Mouse (Mus musculus) frontal cortex, adult 2 months (tissue): ENCODE measurements around the gene Sv2b. TPM values are rescaled to one million over a fixed set of nuclear protein-coding genes. Genes with fewer than 3 reads are reported as not detected.
"Not testable (repeated sequence)": the region's sequence is repeated elsewhere in the genome, so short reads cannot be mapped to it uniquely, and the experiment has no call there.

Source experiments
- DNase-seq, 2 experiments: peaks; one replicate each; pipeline ENCODE4 v3.0.0; 2022; ENCODE audit warnings: low spot score in 1 of 2; ENCODE audit errors: extremely low spot score in 1 of 2
- polyA plus RNA-seq: library from polyadenylated mRNA; depleted of rRNA; stranded (reverse); fragments of >200 nt; gene quantifications from 2 replicates; pipeline ENCODE4 v1.2.3, GENCODE M21; 2012; rRNA removed

The Sv2b gene
- polyA plus RNA-seq = 110 and 139 TPM in 2 replicates

DNA sequence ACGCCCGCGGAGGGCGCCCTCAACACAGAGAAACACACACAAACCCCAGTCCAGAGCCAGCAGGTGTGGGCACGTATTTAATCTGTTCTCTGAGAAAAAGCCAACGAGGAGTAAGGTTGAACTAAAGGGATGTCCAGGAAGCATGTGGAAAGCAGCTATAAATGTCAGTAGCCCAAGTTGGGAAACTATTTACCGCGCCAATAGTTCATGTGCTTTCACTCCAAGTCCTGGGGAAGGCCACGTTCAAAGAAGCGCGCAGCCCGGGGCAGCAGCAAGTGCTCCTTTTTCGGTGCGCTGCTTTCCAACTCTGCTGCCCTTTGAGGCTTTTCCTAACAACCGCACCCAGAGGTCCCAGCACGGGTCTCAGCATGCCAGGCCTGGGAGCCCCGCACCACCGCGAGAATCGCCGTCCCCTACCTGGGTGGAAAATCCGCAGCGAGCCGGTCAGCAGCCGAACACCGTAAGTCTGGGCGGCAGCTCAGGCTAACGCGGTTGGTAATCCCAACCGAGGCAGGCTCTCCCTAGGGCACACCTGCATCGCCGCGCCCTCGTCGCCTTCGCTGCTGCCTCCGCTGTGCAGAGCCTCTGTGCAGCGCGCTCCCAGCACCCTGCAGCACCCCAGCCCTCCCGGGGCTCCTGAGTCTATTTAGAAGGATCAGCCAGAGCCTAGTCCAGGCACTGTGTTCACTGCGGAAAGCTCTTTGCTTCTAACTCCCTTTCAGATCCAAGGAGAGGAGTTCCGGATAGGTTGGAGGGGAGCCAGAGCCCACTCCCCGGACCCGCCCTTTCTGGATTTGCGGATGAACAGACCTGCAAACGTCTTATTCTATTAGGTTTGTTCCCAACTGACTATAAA lies at the start of gene Sv2b:
Gene Sv2b, minus strand, starts transcription at position 806 of the 856 bp plus-strand sequence.
- DNase-seq = peak in 1 of 2 experiments; percentile 58

GRCm38 (mm10) chr7:75358284-75358851 lies 49.3 kb upstream of the Sv2b start:
- no peak for DNase-seq

GRCm38 (mm10) chr7:75355521-75355920 lies 46.5 kb upstream of the Sv2b start:
- DNase-seq = no peak

DNA sequence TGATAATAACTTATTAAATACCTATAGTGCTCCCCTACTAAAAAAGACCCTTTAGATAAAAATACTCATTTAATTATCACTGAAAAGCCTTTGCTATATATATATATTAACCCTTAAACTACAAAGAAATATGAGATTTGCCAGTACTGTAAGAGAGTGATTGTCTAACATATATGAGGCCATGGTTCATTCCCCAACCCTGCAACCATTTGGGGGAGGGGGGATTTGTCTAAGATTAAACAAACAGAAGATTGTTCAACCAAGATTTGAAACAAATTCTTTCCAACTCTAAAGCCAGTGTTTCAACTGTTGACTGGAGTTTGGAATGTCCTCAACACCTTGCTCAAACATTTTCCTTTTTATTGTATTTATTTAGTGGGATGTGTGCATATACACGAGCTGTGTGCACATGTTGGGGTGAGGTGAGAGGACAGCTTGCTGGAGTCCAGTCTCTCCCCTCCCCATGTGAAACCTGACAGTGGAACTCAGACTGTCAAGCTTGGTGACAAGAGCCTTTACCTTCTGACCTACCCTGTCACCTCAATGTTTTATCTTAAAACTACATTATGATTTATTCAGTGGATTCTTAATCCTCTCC lies 43.8 kb upstream of the Sv2b start:
- DNase-seq = no peak

GRCm38 (mm10) chr7:75350172-75350571 lies 41.1 kb upstream of the Sv2b start:
- DNase-seq = no peak

- DNase-seq = peak; percentile 43 to 67
Observed at GRCm38 (mm10) chr7:75332311-75332710, 23.2 kb upstream of the Sv2b start.

DNA sequence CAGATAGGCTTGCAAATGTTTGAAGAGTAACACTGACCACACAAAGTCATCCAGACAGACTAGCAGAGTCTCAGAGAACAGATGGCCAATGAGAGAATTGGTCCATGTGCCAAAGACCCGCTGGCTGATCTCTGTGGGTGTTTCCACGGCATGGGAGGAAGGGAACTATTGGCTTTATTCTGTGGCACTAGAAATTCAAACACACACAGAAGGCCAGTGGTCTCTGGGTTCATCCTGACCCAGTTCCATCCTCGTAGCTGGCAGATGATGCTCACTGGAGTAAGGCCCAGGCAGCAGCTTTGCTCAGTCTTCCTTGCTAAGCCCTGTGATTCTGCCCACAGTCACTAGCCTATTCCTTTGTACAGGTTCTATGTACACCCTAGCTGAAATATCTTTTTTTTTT lies 20.7 kb upstream of the Sv2b start:
- no peak for DNase-seq

DNA sequence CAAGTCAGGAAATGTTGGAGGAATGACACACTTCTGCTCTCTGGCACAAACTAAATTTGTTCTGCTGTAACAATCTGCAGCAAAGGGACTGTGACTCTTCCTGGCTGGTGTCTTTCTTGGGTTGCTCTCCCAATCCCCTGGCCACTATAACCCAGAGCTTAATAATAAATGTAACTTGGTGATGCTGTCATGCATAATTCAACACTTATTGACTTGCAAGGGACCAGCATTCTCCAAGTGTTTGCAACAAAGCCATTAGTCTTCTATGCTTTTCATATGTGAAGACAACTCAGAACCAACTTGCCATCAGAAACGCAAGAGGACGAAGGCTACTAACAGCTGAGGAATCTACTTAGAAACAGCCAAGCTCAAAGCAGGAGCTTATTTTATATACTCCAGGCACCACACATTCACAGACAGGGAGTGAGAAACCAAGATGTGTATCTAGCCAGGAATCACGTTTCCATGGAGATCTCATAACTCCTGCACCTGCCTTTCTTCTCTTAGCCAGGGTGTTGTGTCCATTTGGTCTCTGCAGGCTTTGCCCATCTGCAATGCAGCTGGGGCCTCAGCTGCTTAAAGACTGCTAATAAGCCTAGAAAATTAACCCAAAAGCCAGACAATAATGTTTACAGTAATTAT lies 19.8 kb upstream of the Sv2b start:
- peak; percentile 43 to 48 for DNase-seq

GRCm38 (mm10) chr7:75325273-75325672 lies 16.2 kb upstream of the Sv2b start:
- no peak for DNase-seq

GRCm38 (mm10) chr7:75322742-75323141 lies 13.7 kb upstream of the Sv2b start:
- DNase-seq = not testable (repeated sequence)

DNA sequence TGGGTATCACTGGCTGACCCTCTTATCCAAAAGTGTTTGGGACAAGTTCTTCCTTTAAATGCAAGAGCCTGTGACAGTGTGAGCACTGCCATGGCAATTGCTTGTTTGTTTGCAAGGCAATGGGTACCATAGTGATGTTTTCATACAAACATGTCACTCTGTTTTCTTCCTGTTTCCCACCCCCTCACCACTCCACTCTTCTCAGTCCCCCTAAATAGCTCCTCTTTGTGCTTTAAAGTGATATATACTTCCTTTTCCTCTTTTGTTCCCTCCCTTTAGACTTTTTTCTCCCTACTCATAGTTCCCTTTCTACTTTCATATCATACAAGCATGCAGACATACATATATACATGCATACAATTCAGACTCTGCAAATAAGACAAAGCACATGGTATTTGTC lies 10.9 kb upstream of the Sv2b start:
- no peak for DNase-seq

DNA sequence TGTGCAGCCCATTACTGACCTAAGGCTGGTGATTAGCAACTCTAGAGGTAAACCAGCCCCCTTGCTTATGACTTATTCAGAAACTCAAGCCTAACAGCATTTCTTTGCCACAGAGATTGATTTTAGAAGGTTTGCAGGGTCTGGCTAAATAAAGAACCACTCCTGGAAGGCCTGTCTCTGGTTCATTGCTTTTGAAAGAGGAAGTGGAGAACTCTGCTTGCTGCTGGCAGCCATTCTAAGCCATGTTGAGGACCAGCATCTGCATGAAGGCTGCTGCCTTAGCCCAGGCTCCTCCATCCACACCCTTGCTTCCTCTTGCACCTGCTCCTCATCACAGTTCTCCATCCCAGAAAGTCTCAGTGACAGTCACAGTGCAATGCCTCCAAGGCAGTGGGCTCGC lies 9.3 kb upstream of the Sv2b start:
- no peak for DNase-seq

- no peak for DNase-seq
Observed at GRCm38 (mm10) chr7:75314873-75315272, 5.8 kb upstream of the Sv2b start.

GRCm38 (mm10) chr7:75309570-75309969 lies 508 bp upstream of the Sv2b start:
- no peak for DNase-seq

GRCm38 (mm10) chr7:75308140-75308456 lies 964 bp downstream of the Sv2b start:
- DNase-seq = peak in 1 of 2 experiments; percentile 45

GRCm38 (mm10) chr7:75307570-75308087 lies 1.4 kb downstream of the Sv2b start:
- no peak for DNase-seq

DNA sequence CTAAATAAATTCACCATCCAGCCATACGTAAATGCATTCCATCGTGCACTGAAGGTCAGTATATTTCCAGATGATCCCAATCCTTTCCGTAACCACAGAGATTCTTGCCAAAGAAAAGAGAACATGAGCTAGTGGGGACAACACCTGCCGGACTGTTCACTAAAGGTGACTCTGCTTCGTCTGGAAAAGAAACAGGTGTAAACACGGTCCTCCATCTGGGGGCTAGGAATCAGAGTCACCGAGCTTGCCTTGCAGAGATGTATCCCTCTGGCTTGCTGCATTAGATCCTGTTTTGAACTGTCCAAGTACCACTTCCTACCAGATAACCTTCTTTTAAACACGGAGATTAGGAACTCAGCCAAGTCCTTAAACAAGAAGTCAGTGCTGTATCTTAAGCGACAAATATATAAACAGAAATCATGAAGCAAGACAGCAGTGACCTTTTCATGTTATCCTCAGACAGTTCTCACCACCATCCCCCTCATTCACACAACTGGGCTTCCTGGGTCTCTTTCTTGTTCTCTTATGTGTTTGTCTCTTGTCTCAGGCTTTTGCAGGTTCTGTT lies 3.1 kb downstream of the Sv2b start:
- DNase-seq = no peak

DNA sequence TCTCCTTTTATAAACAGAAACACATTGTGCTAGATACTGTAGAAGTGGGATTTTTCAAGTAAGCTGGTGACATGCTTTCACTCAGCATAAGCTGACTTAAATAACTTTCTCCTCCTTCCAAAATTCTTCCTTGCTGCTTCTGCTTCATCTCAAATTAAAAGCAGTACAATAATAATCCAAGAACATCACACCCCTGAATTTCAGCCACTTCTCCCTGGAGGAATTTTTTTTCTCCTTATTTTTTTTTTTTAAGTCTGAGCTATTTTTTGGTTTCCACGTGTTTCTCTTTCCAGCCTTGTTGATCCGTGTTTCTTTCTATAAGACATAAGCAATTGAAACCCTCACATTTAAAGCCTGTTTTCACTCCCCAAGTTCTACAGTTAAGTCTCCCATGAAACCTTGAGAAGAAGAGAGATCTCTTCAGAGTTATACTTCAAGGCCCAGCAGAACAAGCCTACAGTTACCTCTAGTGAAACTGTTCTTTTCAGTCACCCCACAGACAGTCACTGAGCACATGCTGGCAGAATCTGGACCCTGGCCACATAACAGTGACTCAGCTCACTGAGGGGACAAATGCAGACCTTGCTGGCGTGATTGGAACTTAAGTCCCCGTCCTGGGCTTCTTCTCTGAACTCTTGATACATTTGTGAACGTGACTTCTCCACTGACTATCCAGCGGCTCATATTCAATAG lies 6.4 kb downstream of the Sv2b start:
- DNase-seq = peak in 1 of 2 experiments; percentile 62

- DNase-seq = no peak
Observed at GRCm38 (mm10) chr7:75299245-75299644, 9.8 kb downstream of the Sv2b start.

GRCm38 (mm10) chr7:75296688-75297119 lies 12.4 kb downstream of the Sv2b start:
- DNase-seq = no peak
